Mouse (Mus musculus) CD4-positive naive resting alpha-beta T cell, adult 57 days (primary cell): ENCODE data around the gene Kdelc2. TPM values are rescaled to one million over a fixed set of nuclear protein-coding genes. Genes with fewer than 3 reads are reported as not detected.

Source experiments
- total RNA-seq: library from RNA; stranded (reverse); gene quantifications from one replicate; pipeline ENCODE4 v1.2.4, GENCODE M21; 2023

Gene Kdelc2
- 2.3 TPM for total RNA-seq

GRCm38 (mm10) chr9:53383951-53384866 is at the start of gene Kdelc2:
Gene Kdelc2 (plus strand): TSS chr9:53384025.

GRCm38 (mm10) chr9:53402291-53402711 is 18.5 kb downstream of the Kdelc2 start, which contains the start of gene 4930550C14Rik:
Gene 4930550C14Rik (plus strand): TSS chr9:53402325.

Other genes with a start within 250 kb of the Kdelc2 start
- 45.2 TPM for gene Ddx10, start 136.0 kb upstream of the Kdelc2 start, total RNA-seq
- gene Exph5, start 82.4 kb upstream of the Kdelc2 start, total RNA-seq, result 0.59 TPM
- 0.35 TPM for gene 4930550C14Rik, start 18.3 kb downstream of the Kdelc2 start, total RNA-seq
- 52.6 TPM for gene Atm, start 152.7 kb downstream of the Kdelc2 start, total RNA-seq
- gene Npat, start 153.0 kb downstream of the Kdelc2 start, total RNA-seq, result 22.2 TPM
- gene Acat1, start 226.4 kb downstream of the Kdelc2 start, total RNA-seq, result 23.8 TPM